Mouse (Mus musculus) CH12.LX (cell line): ENCODE data around the gene Coro2b. TPM values are rescaled to one million over a fixed set of nuclear protein-coding genes. Genes with fewer than 3 reads are reported as not detected.

Experiments
- DNase-seq: peaks from one replicate; pipeline ENCODE4 v3.0.0-alpha.2; 2013; ENCODE audit errors: extremely low read depth
- H3K27ac ChIP-seq: 2 replicates; pipeline ENCODE4 v1.5.1; 2012; ENCODE audit warnings: low read depth, mild to moderate bottlenecking, control low read depth, moderate library complexity; ENCODE audit not compliant: insufficient read depth
- H3K27me3 ChIP-seq: replicated peaks from 2 replicates; pipeline ENCODE3; 2012; ENCODE audit warnings: inconsistent platforms
- H3K36me3 ChIP-seq, 2 experiments: replicated peaks in 1 of 2; 2 replicates each; pipeline versions ENCODE3 to v1.6.1; 2012; ENCODE audit warnings: inconsistent platforms in 1 of 2, low read length in 1 of 2, mild to moderate bottlenecking in 1 of 2, mixed read lengths in 1 of 2, moderate library complexity in 1 of 2; ENCODE audit not compliant: control insufficient read depth in 1 of 2, insufficient read depth in 1 of 2
- H3K4me1 ChIP-seq, 2 experiments: 2 replicates each; pipeline ENCODE4 v1.6.1; 2012; ENCODE audit warnings: inconsistent platforms in 1 of 2, moderate library complexity in 1 of 2; ENCODE audit not compliant: insufficient read depth in 2 of 2, control insufficient read depth in 1 of 2
- H3K4me2 ChIP-seq: 2 replicates; pipeline ENCODE4 v1.6.1; 2012; ENCODE audit warnings: low read depth, mild to moderate bottlenecking, control low read depth; ENCODE audit not compliant: poor library complexity, insufficient read depth, severe bottlenecking
- H3K4me3 ChIP-seq, 3 experiments: fragments of 150-350 bp in 1 of 3; sonication (generic) in 1 of 3; replicated peaks in 1 of 3; 2 replicates each; pipeline versions ENCODE3 to v1.5.1; 2011 to 2012; ENCODE audit warnings: low read depth in 2 of 3, low read length in 2 of 3, mild to moderate bottlenecking in 2 of 3, moderate library complexity in 2 of 3, control low read depth in 1 of 3, improper control_type of control experiment in 1 of 3, inconsistent platforms in 1 of 3, mixed read lengths in 1 of 3; ENCODE audit not compliant: poor library complexity in 1 of 3
- H3K79me2 ChIP-seq: replicated peaks from 2 replicates; pipeline ENCODE4 v1.6.1; 2012; ENCODE audit warnings: mild to moderate bottlenecking, moderate library complexity; ENCODE audit not compliant: control insufficient read depth, poor library complexity, insufficient read depth, severe bottlenecking; ENCODE audit errors: extremely low read depth
- H3K9ac ChIP-seq: 2 replicates; pipeline ENCODE4 v1.6.1; 2012; ENCODE audit warnings: low read depth, mild to moderate bottlenecking, control low read depth, moderate library complexity; ENCODE audit not compliant: insufficient read depth
- H3K9me3 ChIP-seq: replicated peaks from 2 replicates; pipeline ENCODE3; 2012; ENCODE audit warnings: low read length, inconsistent platforms, mixed read lengths
- CTCF ChIP-seq, 2 experiments: IDR thresholded peaks in 1 of 2; conservative IDR thresholded peaks in 1 of 2; 2 replicates each; pipeline ENCODE4 v1.5.1; 2011 to 2012; ENCODE audit warnings: low read depth in 2 of 2, low read length in 2 of 2, improper control_type of control experiment in 1 of 2, inconsistent platforms in 1 of 2, mild to moderate bottlenecking in 1 of 2, moderate library complexity in 1 of 2
- E2F4 ChIP-seq: IDR thresholded peaks from 2 replicates; pipeline ENCODE4 v1.6.1; 2011; ENCODE audit warnings: low read depth, low read length, improper control_type of control experiment; ENCODE audit not compliant: insufficient replicate concordance
- EP300 ChIP-seq: IDR thresholded peaks from 2 replicates; pipeline ENCODE4 v1.6.1; 2011; ENCODE audit warnings: low read length, improper control_type of control experiment
- ETS1 ChIP-seq: conservative IDR thresholded peaks from 2 replicates; pipeline ENCODE4 v1.6.1; 2012; ENCODE audit warnings: low read depth, mild to moderate bottlenecking, inconsistent platforms, low read length, improper control_type of control experiment, moderate library complexity
- HCFC1 ChIP-seq: IDR thresholded peaks from 2 replicates; pipeline ENCODE4 v1.6.1; 2012; ENCODE audit warnings: low read depth, mild to moderate bottlenecking, inconsistent platforms, low read length, improper control_type of control experiment
- IRF4 ChIP-seq: IDR thresholded peaks from 2 replicates; pipeline ENCODE4 v1.6.1; 2014; ENCODE audit warnings: low read depth, mild to moderate bottlenecking, inconsistent platforms, low read length, improper control_type of control experiment
- JUN ChIP-seq: IDR thresholded peaks from 2 replicates; pipeline ENCODE4 v1.6.1; 2011; ENCODE audit warnings: low read depth, mild to moderate bottlenecking, low read length, improper control_type of control experiment, moderate library complexity; ENCODE audit not compliant: insufficient read depth
- JUND ChIP-seq: conservative IDR thresholded peaks from 2 replicates; pipeline ENCODE4 v1.6.1; 2011; ENCODE audit warnings: low read depth, low read length, improper control_type of control experiment
- KAT2A ChIP-seq: IDR thresholded peaks from 2 replicates; pipeline ENCODE4 v1.6.1; 2012; ENCODE audit warnings: low read length, improper control_type of control experiment, inconsistent platforms; ENCODE audit not compliant: insufficient replicate concordance
- MAFK ChIP-seq: IDR thresholded peaks from 2 replicates; pipeline ENCODE4 v1.6.1; 2011; ENCODE audit warnings: low read length, improper control_type of control experiment; ENCODE audit not compliant: insufficient replicate concordance
- MAX ChIP-seq: IDR thresholded peaks from 2 replicates; pipeline ENCODE4 v1.6.1; 2011; ENCODE audit warnings: low read length, improper control_type of control experiment
- MAZ ChIP-seq: IDR thresholded peaks from 2 replicates; pipeline ENCODE4 v1.6.1; 2012; ENCODE audit warnings: low read depth, mild to moderate bottlenecking, inconsistent platforms, low read length, improper control_type of control experiment, moderate library complexity
- MXI1 ChIP-seq: IDR thresholded peaks from 2 replicates; pipeline ENCODE4 v1.6.1; 2011; ENCODE audit warnings: mild to moderate bottlenecking, low read depth, low read length, improper control_type of control experiment
- MYC ChIP-seq: IDR thresholded peaks from 2 replicates; pipeline ENCODE4 v1.6.1; 2011; ENCODE audit warnings: low read depth, mild to moderate bottlenecking, improper control_type of control experiment, low read length
- RAD21 ChIP-seq: IDR thresholded peaks from 2 replicates; pipeline ENCODE4 v1.6.1; 2011; ENCODE audit warnings: low read depth, mild to moderate bottlenecking, low read length, improper control_type of control experiment, moderate library complexity
- SMC3 ChIP-seq: IDR thresholded peaks from 2 replicates; pipeline ENCODE4 v1.6.1; 2011; ENCODE audit warnings: low read depth, low read length, improper control_type of control experiment
- TCF12 ChIP-seq: IDR thresholded peaks from 2 replicates; pipeline ENCODE4 v1.6.1; 2014; ENCODE audit warnings: low read depth, mild to moderate bottlenecking, inconsistent platforms, low read length, improper control_type of control experiment
- UBTF ChIP-seq: IDR thresholded peaks from 2 replicates; pipeline ENCODE4 v1.6.1; 2012; ENCODE audit warnings: low read depth, mild to moderate bottlenecking, inconsistent platforms, low read length, improper control_type of control experiment, moderate library complexity
- USF1 ChIP-seq: IDR thresholded peaks from 2 replicates; pipeline ENCODE4 v1.6.1; 2014; ENCODE audit warnings: low read depth, mild to moderate bottlenecking, inconsistent platforms, low read length, improper control_type of control experiment
- ZKSCAN1 ChIP-seq: IDR thresholded peaks from 2 replicates; pipeline ENCODE4 v1.6.1; 2012; ENCODE audit warnings: low read depth, inconsistent platforms, low read length, improper control_type of control experiment, borderline replicate concordance
- dilution Hi-C: fragments of 300-500 bp; cut with MboI; formaldehyde crosslinking; loops from 2 replicates; pipeline ENCODE4 v1.14.3; 2020; ENCODE audit warnings: low sequenced_read_pairs; ENCODE audit not compliant: extremely low pct_unique_long_range_greater_than_20kb, extremely low pct_ligation_motif_present
- in situ Hi-C: fragments of 300-500 bp; cut with MboI; formaldehyde crosslinking; loops from 3 replicates; pipeline ENCODE4 v1.14.3; 2019; ENCODE audit warnings: low sequenced_read_pairs, low pct_ligation_motif_present, low pct_unique_long_range_greater_than_20kb, mixed read lengths
- polyA plus RNA-seq: library from polyadenylated mRNA; unstranded; fragments of >175 nt; gene quantifications from 2 replicates; pipeline ENCODE4 v1.2.1, GENCODE M21; 2012; ENCODE audit warnings: low read depth; ENCODE audit not compliant: insufficient read length
- total RNA-seq, 2 experiments: library from RNA; depleted of rRNA; stranded (reverse); fragments of 300-350 nt in 1 of 2; fragments of >200 nt in 1 of 2; gene quantifications; 2 replicates each; pipeline ENCODE4 v1.2.3; 2012 to 2014

The Coro2b gene
- total and polyA plus RNA-seq, 3 experiments, result 0.77 to 3.2 (median 0.85) TPM

DNA sequence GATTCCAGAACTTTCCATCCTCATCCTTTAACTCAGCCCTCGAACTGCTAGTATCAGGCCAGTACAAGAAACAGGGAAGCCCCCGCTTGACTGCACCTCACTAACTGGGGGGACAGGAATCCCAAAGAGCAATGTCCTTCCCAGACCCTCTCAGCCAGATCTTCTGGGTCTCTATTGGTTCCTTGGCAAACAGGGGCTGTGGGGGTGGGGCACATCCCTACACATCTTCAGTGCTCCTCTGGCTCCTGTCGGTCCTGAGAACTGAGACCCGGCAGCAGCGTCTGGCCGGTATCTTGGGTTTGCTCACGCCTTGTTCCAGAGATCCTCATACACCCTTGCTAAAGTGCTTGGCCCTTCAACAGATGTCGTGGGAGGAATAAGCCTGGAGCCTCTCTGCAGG is 10.0 kb downstream of the Coro2b start:
- no peak overlapping the region for H3K27ac ChIP-seq
- H3K4me2 ChIP-seq, result no peak overlapping the region
- no peak for TF ChIP-seq KAT2A
- TF ChIP-seq CTCF (conservative IDR thresholded peaks at IDR 0.05 in 1 of 2, IDR thresholded peaks at IDR 0.05 in 1 of 2; ENCODE audit: low read depth in 2 of 2, low read length in 2 of 2), result no peak
- TF ChIP-seq MAX, result no peak
- TF ChIP-seq E2F4, result no peak
- no peak for TF ChIP-seq ETS1
- TF ChIP-seq TCF12, result no peak
- TF ChIP-seq ZKSCAN1, result no peak
- TF ChIP-seq MAZ, result no peak
- no peak for TF ChIP-seq MAFK
- no peak for TF ChIP-seq RAD21
- no peak for TF ChIP-seq USF1
- no peak for TF ChIP-seq MXI1
- no peak for TF ChIP-seq EP300
- TF ChIP-seq JUND, result no peak
- TF ChIP-seq MYC, result no peak
- TF ChIP-seq JUN, result no peak
- no peak for DNase-seq
- dilution Hi-C loops, result no loop called here
- no peaks in the 10 kb centered on the region for H3K36me3 ChIP-seq
- H3K4me3 ChIP-seq, result no peak overlapping the region
- no peaks in the 10 kb centered on the region for H3K79me2 ChIP-seq
- no peaks in the 10 kb centered on the region for H3K27me3 ChIP-seq
- peaks cover 5 to 29% of the 10 kb centered on the region in 2 experiments for H3K4me1 ChIP-seq
- no peak overlapping the region for H3K9ac ChIP-seq
- in situ Hi-C loops, result no loop called here
- no peaks in the 10 kb centered on the region for H3K9me3 ChIP-seq

- Histone ChIP-seq H3K4me2 (no peak overlapping the region), H3K4me3 (no peak overlapping the region), H3K79me2 (no peaks in the 10 kb centered on the region), H3K9me3 (no peaks in the 10 kb centered on the region), H3K4me1 (peaks cover 1 to 29% of the 10 kb centered on the region in 2 experiments; a peak in 3 of 4 replicates), H3K27me3 (no peaks in the 10 kb centered on the region)
- TF ChIP-seq SMC3 (no peak), JUND (no peak), HCFC1 (no peak), IRF4 (no peak), MYC (no peak), UBTF (no peak)
- TF ChIP-seq, all 38 proteins: peak for 0
- in situ Hi-C loops (no loop called here), dilution Hi-C loops (no loop called here)
- H3K36me3 ChIP-seq, result no peaks in the 10 kb centered on the region
- no peak overlapping the region for H3K27ac ChIP-seq
- H3K9ac ChIP-seq, result no peak overlapping the region
- DNase-seq, result no peak
Observed at GRCm38 (mm10) chr9:62526451-62526850, 10.4 kb downstream of the Coro2b start.
